ENCODE assay signal across 25 mouse cellular contexts in genomic region chr10:118178735-118179151, GRCm38 (mm10). TPM values are rescaled to one million over a fixed set of nuclear protein-coding genes. Genes with fewer than 3 reads are reported as not detected.
DNase-seq lines count a peak whose midpoint lies in the region; ATAC-seq lines count a peak whose summit lies in the region.
"Had no signal": no experiment of that assay in that cellular context is flagged by ENCODE, and none has a peak within 500 bp of the region (broad histone marks: within the 10 kb centered on the region; RNA-seq: fewer than 3 reads in every experiment).

No protein-coding gene starts in this region.

- DNase-seq in 3T3-L1 (ENCODE audit: low read depth, low spot score) (peak; percentile 57), A20 (ENCODE audit: low read depth, low spot score) (peak; percentile 6)
- no peak for DNase-seq in layer of hippocampus, postnatal 25 days (ENCODE audit: extremely low spot score in 1 of 2, low spot score in 1 of 2)
- DNase-seq in left cerebral cortex, postnatal 4 days: no peak
- no peak for DNase-seq in thymus, postnatal 25 days
- DNase-seq: adrenal gland, postnatal 36 days; cerebellum, adult 2 months; cerebellum, postnatal 25 days; gastrocnemius, postnatal 10 days; kidney, adult 18-20 months; kidney, postnatal 36 days; layer of hippocampus, postnatal 36 days; liver; midbrain, embryonic 14.5 days; right cerebral cortex, adult 18-20 months; spleen, adult 18-20 months; thymus, adult 2 months; thymus, postnatal 4 days had no signal

- intact Hi-C loops in left cerebral cortex, postnatal 4 days (cut with DNase I): no loop called here

- ATAC-seq in common myeloid progenitor, adult 5-6 weeks (replicated peaks; ENCODE audit: low read depth, poor library complexity, severe bottlenecking): peak; percentile 90
- ATAC-seq in megakaryocyte-erythroid progenitor cell, adult 5-6 weeks (replicated peaks; ENCODE audit: low FRiP score, low TSS enrichment, poor library complexity, severe bottlenecking): peak; percentile 52; the same call in 1 of the 2 replicates
- ATAC-seq: forebrain, embryonic 13.5 days; inflammation-experienced regulatory T-cells, adult 6 months had no signal

RNA-seq across cellular contexts. Expression of gene Il22, which starts 26.0 kb away (rescaled TPM):
- total RNA-seq in common myeloid progenitor, adult 5-6 weeks (2017): not detected in 2 replicates
- not detected in 2 replicates for total RNA-seq in megakaryocyte-erythroid progenitor cell, adult 5-6 weeks (2014; fragmentation: Nextera tagmentation)
- total RNA-seq in megakaryocyte-erythroid progenitor cell, adult 5-6 weeks (2017): not detected in 2 replicates
- total RNA-seq in layer of hippocampus, postnatal 25 days (2021): not detected
- total RNA-seq in left cerebral cortex, postnatal 4 days (2021): not detected
- total RNA-seq: adrenal gland, adult 18-20 months; adrenal gland, postnatal 36 days; gastrocnemius, postnatal 10 days; layer of hippocampus, adult 8-10 months; layer of hippocampus, postnatal 36 days; neutrophil, adult 5-6 weeks had no signal

RNA-seq across cellular contexts. Expression of gene Mdm1, which starts 37.1 kb away (rescaled TPM):
- total RNA-seq in common myeloid progenitor, adult 5-6 weeks (2017): 38.3 and 68.5 TPM in 2 replicates
- 10.9 and 13.6 TPM in 2 replicates for total RNA-seq in megakaryocyte-erythroid progenitor cell, adult 5-6 weeks (2014; fragmentation: Nextera tagmentation)
- 25.2 and 29.6 TPM in 2 replicates for total RNA-seq in megakaryocyte-erythroid progenitor cell, adult 5-6 weeks (2017)
- total RNA-seq in layer of hippocampus, postnatal 25 days (2021): 10 to 100 TPM in 1 of 2 experiments, 1 to 10 TPM in 1; 8.4 to 10.1 TPM
- 10 to 100 TPM; 16.7 to 19.7 TPM for total RNA-seq in left cerebral cortex, postnatal 4 days (2021)

Comparison
In these comparisons a context has a peak if more than half of its experiments do, and no peak if none do; other contexts are left out.
1. DNase-seq: peak in 3T3-L1 (single experiment) and A20 (single experiment); none in layer of hippocampus, postnatal 25 days (0 of 2), left cerebral cortex, postnatal 4 days (single experiment) and thymus, postnatal 25 days (single experiment).